Mouse (Mus musculus) limb, embryonic 11.5 days (tissue): ENCODE data around the gene Cd164l2. TPM values are rescaled to one million over a fixed set of nuclear protein-coding genes. Genes with fewer than 3 reads are reported as not detected.

Experiments
- ATAC-seq: fragments of 200-750 bp; cut with Nextera tagmentation; 2 replicates; pipeline ENCODE4 v1.8.0; 2017; ENCODE audit warnings: low read depth; ENCODE audit not compliant: insufficient number of reproducible peaks, low FRiP score, low TSS enrichment
- DNase-seq: peaks from one replicate; pipeline ENCODE4 v3.0.0-alpha.2; 2015; ENCODE audit warnings: low spot score
- H3K27ac ChIP-seq: fragments of 300-500 bp; sonication (generic); replicated peaks from 2 replicates; pipeline ENCODE4 v1.5.1; 2014; ENCODE audit warnings: low read depth, mild to moderate bottlenecking, low read length
- H3K27me3 ChIP-seq: fragments of 300-500 bp; sonication (generic); 2 replicates; pipeline ENCODE4 v1.6.1; 2014; ENCODE audit warnings: mild to moderate bottlenecking, low read length, mixed read lengths; ENCODE audit not compliant: control insufficient read depth, insufficient read depth
- H3K36me3 ChIP-seq: fragments of 300-500 bp; sonication (generic); 2 replicates; pipeline ENCODE4 v1.6.1; 2014; ENCODE audit warnings: mild to moderate bottlenecking, low read length, moderate library complexity, mixed read lengths; ENCODE audit not compliant: control insufficient read depth, insufficient read depth
- H3K4me1 ChIP-seq: fragments of 300-500 bp; sonication (generic); 2 replicates; pipeline ENCODE4 v1.6.1; 2014; ENCODE audit warnings: low read length, mixed read lengths; ENCODE audit not compliant: control insufficient read depth, insufficient read depth
- H3K4me2 ChIP-seq: fragments of 300-500 bp; sonication (generic); 2 replicates; pipeline ENCODE4 v1.6.1; 2014; ENCODE audit warnings: low read depth, mild to moderate bottlenecking, moderate library complexity; ENCODE audit not compliant: severe bottlenecking
- H3K4me3 ChIP-seq: fragments of 300-500 bp; sonication (generic); 2 replicates; pipeline ENCODE4 v1.5.1; 2014; ENCODE audit warnings: low read depth, low read length
- H3K9ac ChIP-seq: fragments of 300-500 bp; sonication (generic); 2 replicates; pipeline ENCODE4 v1.6.1; 2014; ENCODE audit warnings: mild to moderate bottlenecking, low read length
- H3K9me3 ChIP-seq: fragments of 300-500 bp; sonication (generic); 2 replicates; pipeline ENCODE4 v1.6.1; 2016; ENCODE audit warnings: low read length; ENCODE audit not compliant: control insufficient read depth
- WGBS: fragments of 180-500 bp; shearing (Covaris S2); extraction: QIAGEN DNeasy Blood & Tissue Kit; methylation state at CpG from one replicate; pipeline ENCODE4 v1.1.7; 2014; 5-methylcytosine and 5-hydroxymethylcytosine counted together
- polyA plus RNA-seq: library from polyadenylated mRNA; unstranded; fragments of >200 nt; fragmentation: Nextera tagmentation; extraction: Ambion mirVana; gene quantifications from 2 replicates; pipeline ENCODE4 v1.2.1, GENCODE M21; 2014

Gene Cd164l2
- polyA plus RNA-seq, 1 experiment from 2014 or later, result 2.4 TPM

GRCm38 (mm10) chr4:133256820-133257219 lies 44.9 kb downstream of the Cd164l2 start:
- DNase-seq, result no peak
- H3K27ac ChIP-seq, result no peak overlapping the region
- ATAC-seq, result no peak

GRCm38 (mm10) chr4:133257230-133257629 lies 45.3 kb downstream of the Cd164l2 start:
- Histone ChIP-seq H3K9me3 (no peaks in the 10 kb centered on the region), H3K4me2 (no peak overlapping the region), H3K27me3 (peaks cover 14% of the 10 kb centered on the region), H3K36me3 (no peaks in the 10 kb centered on the region), H3K4me3 (no peak overlapping the region), H3K4me1 (peaks cover 6% of the 10 kb centered on the region; the same call in 1 of the 2 replicates), H3K27ac (no peak overlapping the region), H3K9ac (no peak overlapping the region)
- ATAC-seq (no peak), DNase-seq (no peak)
- 23% methylated on average over 11 of the region's 12 CpGs for WGBS

More at GRCm38 (mm10) chr4:133256820-133257219, 44.9 kb downstream of the Cd164l2 start:
- 13% methylated on average over 24 of the region's 24 CpGs for WGBS
- Histone ChIP-seq H3K27me3 (peaks cover 18% of the 10 kb centered on the region), H3K4me2 (no peak overlapping the region), H3K4me3 (no peak overlapping the region), H3K4me1 (peaks cover 3% of the 10 kb centered on the region; the same call in 1 of the 2 replicates), H3K9me3 (no peaks in the 10 kb centered on the region), H3K36me3 (no peaks in the 10 kb centered on the region), H3K9ac (no peak overlapping the region)

GRCm38 (mm10) chr4:133257798-133258408 lies 46.0 kb downstream of the Cd164l2 start:
- Histone ChIP-seq H3K4me1 (peaks cover 6% of the 10 kb centered on the region; the same call in 1 of the 2 replicates), H3K27ac (no peak overlapping the region), H3K9me3 (no peaks in the 10 kb centered on the region), H3K4me2 (no peak overlapping the region), H3K36me3 (no peaks in the 10 kb centered on the region), H3K27me3 (peaks cover 8% of the 10 kb centered on the region; the same call in 1 of the 2 replicates), H3K9ac (no peak overlapping the region), H3K4me3 (no peak overlapping the region)
- DNase-seq, result no peak
- 68% methylated on average over 12 of the region's 12 CpGs for WGBS
- no peak for ATAC-seq

GRCm38 (mm10) chr4:133261641-133262374 lies 49.9 kb downstream of the Cd164l2 start:
- 43% methylated on average over 10 of the region's 10 CpGs for WGBS
- H3K27ac ChIP-seq, result 0 out of 2 replicates have a peak overlapping the region, but pooled peaks have one; percentile 42
- ATAC-seq (no peak), DNase-seq (no peak)
- no peaks in the 10 kb centered on the region; the same call in 1 of the 2 replicates for H3K9me3 ChIP-seq
- H3K27me3 ChIP-seq, result peaks cover 4% of the 10 kb centered on the region; the same call in 1 of the 2 replicates
- H3K36me3 ChIP-seq, result peaks cover 17% of the 10 kb centered on the region
- H3K9ac ChIP-seq, result no peak overlapping the region
- peaks cover 6% of the 10 kb centered on the region; the same call in 1 of the 2 replicates for H3K4me1 ChIP-seq
- no peak overlapping the region for H3K4me2 ChIP-seq
- H3K4me3 ChIP-seq, result no peak overlapping the region

- Histone ChIP-seq H3K4me3 (no peak overlapping the region), H3K4me2 (no peak overlapping the region), H3K36me3 (peaks cover 17% of the 10 kb centered on the region), H3K9me3 (no peaks in the 10 kb centered on the region; the same call in 1 of the 2 replicates), H3K27ac (no peak overlapping the region), H3K4me1 (peaks cover 6% of the 10 kb centered on the region; the same call in 1 of the 2 replicates), H3K9ac (no peak overlapping the region), H3K27me3 (0 out of 2 replicates have a peak, but pooled peaks cover 2% of the 10 kb centered on the region)
- 63% methylated on average over 7 of the region's 7 CpGs for WGBS
- DNase-seq (no peak), ATAC-seq (no peak)
Measured at GRCm38 (mm10) chr4:133262375-133262765, 50.4 kb downstream of the Cd164l2 start.

- Histone ChIP-seq H3K4me1 (peaks cover 6% of the 10 kb centered on the region; the same call in 1 of the 2 replicates), H3K36me3 (peaks cover 21% of the 10 kb centered on the region), H3K27ac (0 out of 2 replicates have a peak within 1 kb of the TSS, but pooled peaks have one; percentile 42), H3K9me3 (no peaks in the 10 kb centered on the region; the same call in 1 of the 2 replicates), H3K9ac (no peak within 1 kb of the TSS), H3K27me3 (no peaks in the 10 kb centered on the region), H3K4me3 (no peak within 1 kb of the TSS), H3K4me2 (no peak within 1 kb of the TSS)
- 32% methylated on average over 7 of the region's 7 CpGs for WGBS
- no peak for ATAC-seq
- DNase-seq, result no peak
Measured at GRCm38 (mm10) chr4:133262882-133263281, 51.0 kb downstream of the Cd164l2 start, which contains the start of gene Sytl1. Sytl1 (minus strand) TSS chr4:133263113.

- H3K4me3 ChIP-seq, result no peak overlapping the region
- no peaks in the 10 kb centered on the region for H3K27me3 ChIP-seq
- no peaks in the 10 kb centered on the region; the same call in 1 of the 2 replicates for H3K9me3 ChIP-seq
- no peak overlapping the region for H3K4me2 ChIP-seq
- WGBS, result 92% methylated on average over 5 of the region's 5 CpGs
- peaks cover 27% of the 10 kb centered on the region for H3K36me3 ChIP-seq
- DNase-seq (no peak), ATAC-seq (no peak)
- H3K4me1 ChIP-seq, result peaks cover 6% of the 10 kb centered on the region; the same call in 1 of the 2 replicates
- no peak overlapping the region for H3K9ac ChIP-seq
- no peak overlapping the region for H3K27ac ChIP-seq
Measured at GRCm38 (mm10) chr4:133263756-133264155, 51.8 kb downstream of the Cd164l2 start.

GRCm38 (mm10) chr4:133264559-133264958 lies 52.6 kb downstream of the Cd164l2 start:
- ATAC-seq (no peak), DNase-seq (no peak)
- peaks cover 35% of the 10 kb centered on the region for H3K36me3 ChIP-seq
- 94% methylated on average over 2 of the region's 2 CpGs for WGBS
- H3K9me3 ChIP-seq, result no peaks in the 10 kb centered on the region; the same call in 1 of the 2 replicates
- peaks cover 6% of the 10 kb centered on the region; the same call in 1 of the 2 replicates for H3K4me1 ChIP-seq
- no peak overlapping the region for H3K27ac ChIP-seq
- no peak overlapping the region for H3K4me3 ChIP-seq
- H3K27me3 ChIP-seq, result no peaks in the 10 kb centered on the region
- H3K9ac ChIP-seq, result no peak overlapping the region
- H3K4me2 ChIP-seq, result no peak overlapping the region
